Comparison of ENCODE assay signal across 10 mouse cellular contexts in genomic region chr13:54738213-54738601, GRCm38 (mm10). TPM values are rescaled to one million over a fixed set of nuclear protein-coding genes. Genes with fewer than 3 reads are reported as not detected.
DNase-seq lines count a peak whose midpoint lies in the region; ATAC-seq lines count a peak whose summit lies in the region.
"Had no signal": no experiment of that assay in that cellular context is flagged by ENCODE, and none has a peak within 500 bp of the region (broad histone marks: within the 10 kb centered on the region; RNA-seq: fewer than 3 reads in every experiment).

No protein-coding gene starts in this region.

- no peak for ATAC-seq in heart, embryonic 15.5 days (replicated peaks; ENCODE audit: insufficient number of reproducible peaks, insufficient read depth, low FRiP score, low read depth)
- ATAC-seq in forebrain, embryonic 14.5 days: no peak
- ATAC-seq in midbrain, embryonic 12.5 days (ENCODE audit: low FRiP score, low read depth): no peak

- peak overlapping the region; percentile 74 for H3K4me2 ChIP-seq in heart, embryonic 15.5 days
- peak overlapping the region; percentile 41 for H3K4me2 ChIP-seq in forebrain, embryonic 14.5 days (ENCODE audit: low read length)
- H3K4me2 ChIP-seq in midbrain, embryonic 12.5 days (replicated peaks): peak overlapping the region; percentile 44

- no peaks in the 10 kb centered on the region for H3K9me3 ChIP-seq in heart, embryonic 15.5 days (replicated peaks)
- H3K9me3 ChIP-seq in forebrain, embryonic 14.5 days (replicated peaks; ENCODE audit: control insufficient read depth, low read length): no peaks in the 10 kb centered on the region
- H3K9me3 ChIP-seq in midbrain, embryonic 12.5 days: no peaks in the 10 kb centered on the region

- H3K4me3 ChIP-seq in heart, embryonic 15.5 days: peak overlapping the region; percentile 45
- H3K4me3 ChIP-seq in forebrain, embryonic 14.5 days (ENCODE audit: low read depth, low read length): peak overlapping the region; percentile 22; the same call in 1 of the 2 replicates
- H3K4me3 ChIP-seq in midbrain, embryonic 12.5 days: peak overlapping the region; percentile 29
- H3K4me3 ChIP-seq: myocyte had no signal

- no peak overlapping the region for H3K27ac ChIP-seq in heart, embryonic 15.5 days
- no peak overlapping the region for H3K27ac ChIP-seq in forebrain, embryonic 14.5 days (ENCODE audit: low read depth, low read length)
- H3K27ac ChIP-seq in midbrain, embryonic 12.5 days (replicated peaks): no peak overlapping the region

- no peak overlapping the region for H3K9ac ChIP-seq in heart, embryonic 15.5 days
- H3K9ac ChIP-seq in forebrain, embryonic 14.5 days (ENCODE audit: low read length): peak overlapping the region; percentile 47
- peak overlapping the region; percentile 53 for H3K9ac ChIP-seq in midbrain, embryonic 12.5 days (replicated peaks)

- peaks cover 82% of the 10 kb centered on the region for H3K27me3 ChIP-seq in heart, embryonic 15.5 days
- peaks cover 28% of the 10 kb centered on the region for H3K27me3 ChIP-seq in forebrain, embryonic 14.5 days (replicated peaks; ENCODE audit: control insufficient read depth, insufficient read depth, low read length)
- peaks cover 54% of the 10 kb centered on the region for H3K27me3 ChIP-seq in midbrain, embryonic 12.5 days

- 3% methylated on average over 34 of the region's 34 CpGs for WGBS in heart, embryonic 15.5 days
- WGBS in forebrain, embryonic 14.5 days: 4% methylated on average over 32 of the region's 34 CpGs
- 4% methylated on average over 25 of the region's 34 CpGs for WGBS in midbrain, embryonic 12.5 days

- H3K36me3 ChIP-seq in heart, embryonic 15.5 days: no peaks in the 10 kb centered on the region
- H3K36me3 ChIP-seq in forebrain, embryonic 14.5 days (ENCODE audit: control insufficient read depth, insufficient read depth, low read length): peaks cover 62% of the 10 kb centered on the region
- H3K36me3 ChIP-seq in midbrain, embryonic 12.5 days: peaks cover 47% of the 10 kb centered on the region

- peaks cover 13% of the 10 kb centered on the region for H3K4me1 ChIP-seq in heart, embryonic 15.5 days (replicated peaks)
- 0 out of 2 replicates have a peak, but pooled peaks cover 7% of the 10 kb centered on the region for H3K4me1 ChIP-seq in forebrain, embryonic 14.5 days (ENCODE audit: control insufficient read depth, insufficient read depth, low read length)
- H3K4me1 ChIP-seq in midbrain, embryonic 12.5 days: peaks cover 19% of the 10 kb centered on the region

- DNase-seq in heart, adult 11 months: no peak
- peak; percentile 81 for DNase-seq in brain, adult 2 months (ENCODE audit: low read depth, low spot score)
- peak; percentile 40 for DNase-seq in forebrain, embryonic 14.5 days (ENCODE audit: low spot score)
- no peak for DNase-seq in spleen, postnatal 14 days (ENCODE audit: low spot score in 2 of 2)
- DNase-seq in urinary bladder, adult 2 months (ENCODE audit: low spot score): no peak
- no peak for DNase-seq in frontal cortex, adult 2 months (ENCODE audit: extremely low spot score in 1 of 2, low spot score in 1 of 2)

RNA-seq across cellular contexts. Expression of gene Gprin1, which starts 11.5 kb away (rescaled TPM):
- polyA plus RNA-seq in heart, embryonic 15.5 days (2015; fragmentation: Nextera tagmentation; extraction: Ambion mirVana): 0.05 and 0.32 TPM in 2 replicates
- 16.8 and 17.4 TPM in 2 replicates for polyA plus RNA-seq in forebrain, embryonic 14.5 days (2014; fragmentation: Nextera tagmentation; extraction: Ambion mirVana)
- 12.6 and 16.7 TPM in 2 replicates for polyA plus RNA-seq in midbrain, embryonic 12.5 days (2016; fragmentation: Nextera tagmentation; extraction: Ambion mirVana)
- 0.07 and 0.10 TPM in 2 replicates for polyA plus RNA-seq in urinary bladder, adult 2 months (2012; rRNA removed)
- polyA plus RNA-seq in frontal cortex, adult 2 months (2012; rRNA removed): 82.2 and 88.5 TPM in 2 replicates
- polyA plus RNA-seq: erythroblast, embryonic 14.5 days had no signal

RNA-seq across cellular contexts. Expression of gene Sncb, which starts 28.2 kb away (rescaled TPM):
- polyA plus RNA-seq in heart, embryonic 15.5 days (2015; fragmentation: Nextera tagmentation; extraction: Ambion mirVana): not detected in 2 replicates
- polyA plus RNA-seq in forebrain, embryonic 14.5 days (2014; fragmentation: Nextera tagmentation; extraction: Ambion mirVana): 25.7 and 31.8 TPM in 2 replicates
- 1.4 and 2.2 TPM in 2 replicates for polyA plus RNA-seq in midbrain, embryonic 12.5 days (2016; fragmentation: Nextera tagmentation; extraction: Ambion mirVana)
- polyA plus RNA-seq in urinary bladder, adult 2 months (2012; rRNA removed): 0.08 and 0.18 TPM in 2 replicates
- 560 and 602 TPM in 2 replicates for polyA plus RNA-seq in frontal cortex, adult 2 months (2012; rRNA removed)
- polyA plus RNA-seq: erythroblast, embryonic 14.5 days; myocyte had no signal

RNA-seq across cellular contexts. Expression of gene Cdhr2, which starts 36.9 kb away (rescaled TPM):
- polyA plus RNA-seq in heart, embryonic 15.5 days (2015; fragmentation: Nextera tagmentation; extraction: Ambion mirVana): 0.04 and 0.06 TPM in 2 replicates
- polyA plus RNA-seq in forebrain, embryonic 14.5 days (2014; fragmentation: Nextera tagmentation; extraction: Ambion mirVana): 0.05 and 0.14 TPM in 2 replicates
- polyA plus RNA-seq in midbrain, embryonic 12.5 days (2016; fragmentation: Nextera tagmentation; extraction: Ambion mirVana): 0.04 and 0.10 TPM in 2 replicates
- 0.03 TPM in 2 replicates for polyA plus RNA-seq in urinary bladder, adult 2 months (2012; rRNA removed)
- polyA plus RNA-seq in frontal cortex, adult 2 months (2012; rRNA removed): 0.15 and 0.22 TPM in 2 replicates
- polyA plus RNA-seq: erythroblast, embryonic 14.5 days; myocyte had no signal

RNA-seq across cellular contexts. Expression of gene Rnf44, which starts 44.5 kb away (rescaled TPM):
- 48.8 and 52.9 TPM in 2 replicates for polyA plus RNA-seq in heart, embryonic 15.5 days (2015; fragmentation: Nextera tagmentation; extraction: Ambion mirVana)
- polyA plus RNA-seq in forebrain, embryonic 14.5 days (2014; fragmentation: Nextera tagmentation; extraction: Ambion mirVana): 73.5 and 86.4 TPM in 2 replicates
- 109 and 110 TPM in 2 replicates for polyA plus RNA-seq in midbrain, embryonic 12.5 days (2016; fragmentation: Nextera tagmentation; extraction: Ambion mirVana)
- 69.3 and 86.5 TPM in 2 replicates for polyA plus RNA-seq in urinary bladder, adult 2 months (2012; rRNA removed)
- polyA plus RNA-seq in frontal cortex, adult 2 months (2012; rRNA removed): 133 and 142 TPM in 2 replicates

RNA-seq across cellular contexts. Expression of gene Eif4e1b, which starts 45.6 kb away (rescaled TPM):
- polyA plus RNA-seq in heart, embryonic 15.5 days (2015; fragmentation: Nextera tagmentation; extraction: Ambion mirVana): not detected in 2 replicates
- not detected in 2 replicates for polyA plus RNA-seq in forebrain, embryonic 14.5 days (2014; fragmentation: Nextera tagmentation; extraction: Ambion mirVana)
- not detected in 2 replicates for polyA plus RNA-seq in midbrain, embryonic 12.5 days (2016; fragmentation: Nextera tagmentation; extraction: Ambion mirVana)
- polyA plus RNA-seq in urinary bladder, adult 2 months (2012; rRNA removed): 0.21 and 0.34 TPM in 2 replicates
- not detected in 2 replicates for polyA plus RNA-seq in frontal cortex, adult 2 months (2012; rRNA removed)
- polyA plus RNA-seq: erythroblast, embryonic 14.5 days; myocyte had no signal

Comparison
In these comparisons a context has a peak if more than half of its experiments do, and no peak if none do; other contexts are left out.
1. DNase-seq: peak in brain, adult 2 months (single experiment) and forebrain, embryonic 14.5 days (single experiment); none in heart, adult 11 months (single experiment), spleen, postnatal 14 days (0 of 2), urinary bladder, adult 2 months (single experiment) and frontal cortex, adult 2 months (0 of 2).
2. RNA of gene Gprin1, which starts 11.5 kb away (polyA plus RNA-seq): 82.2 to 88.5 TPM in frontal cortex, adult 2 months, 16.8 to 17.4 TPM in forebrain, embryonic 14.5 days and 12.6 to 16.7 TPM in midbrain, embryonic 12.5 days; 0.07 to 0.10 TPM in urinary bladder, adult 2 months and 0.05 to 0.32 TPM in heart, embryonic 15.5 days; every median in the first group is over 10 times any median in the second.
3. RNA of gene Sncb, which starts 28.2 kb away (polyA plus RNA-seq): 560 to 602 TPM in frontal cortex, adult 2 months; 25.7 to 31.8 TPM in forebrain, embryonic 14.5 days, 1.4 to 2.2 TPM in midbrain, embryonic 12.5 days, 0.08 to 0.18 TPM in urinary bladder, adult 2 months and not detected in heart, embryonic 15.5 days; every median in the first group is over 10 times any median in the second.
4. Peak in every context shown above with its lines, with median percentiles within 50 percentile points of each other: H3K4me2 ChIP-seq and H3K4me3 ChIP-seq.